Mouse (Mus musculus) mouse trophoblast stem cell (cell line): ENCODE data around the gene Chn2.

Experiments used
- in situ Hi-C, 2 experiments: fragments of 300-500 bp; cut with MseI, MboI; formaldehyde crosslinking; loops; 2 replicates in 1 of 2; 3 replicates in 1 of 2; pipeline ENCODE4 v1.15.1; 2025

Gene Chn2

GRCm38 (mm10) chr6:54228421-54228820 lies 189.1 kb downstream of the Chn2 start:
- in situ Hi-C loops: loop anchor here (5.0 to 10.0 kb wide), 5 partner anchors 191 to 446 kb away; partner anchors contain the start of gene Chn2 (in 2 of the 2)

GRCm38 (mm10) chr6:54228874-54229273 lies 189.5 kb downstream of the Chn2 start:
- in situ Hi-C loops: loop anchor here (5.0 to 10.0 kb wide), 5 partner anchors 192 to 447 kb away; partner anchors contain the start of gene Chn2 (in 2 of the 2)

- in situ Hi-C loops: no loop called here
These were observed 192.6 kb downstream of the Chn2 start for GRCm38 (mm10) chr6:54231769-54232558.

GRCm38 (mm10) chr6:54236441-54236840 lies 197.1 kb downstream of the Chn2 start:
- in situ Hi-C loops: no loop called here

GRCm38 (mm10) chr6:54241761-54242160 lies 202.4 kb downstream of the Chn2 start:
- in situ Hi-C loops: no loop called here

DNA sequence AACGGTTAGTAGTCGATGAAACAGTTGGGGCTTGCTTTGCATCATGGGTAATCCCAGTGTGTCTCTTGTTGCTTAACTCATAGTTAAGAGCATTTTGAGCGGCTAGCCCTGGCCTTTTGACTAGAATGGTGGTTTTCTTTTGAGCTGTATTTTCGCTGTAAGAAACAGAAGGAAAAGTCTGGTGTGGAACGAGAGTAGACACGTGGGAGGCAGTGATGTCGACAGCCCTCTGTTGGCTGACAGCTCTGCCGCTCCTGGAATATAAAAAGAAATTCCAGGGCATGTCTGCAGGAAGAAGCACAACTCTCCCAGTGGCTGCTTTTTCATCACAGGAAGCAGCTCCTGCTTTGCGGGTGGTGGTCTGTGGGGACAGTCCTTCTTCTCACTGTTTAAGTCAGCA lies 202.9 kb downstream of the Chn2 start:
- in situ Hi-C loops: no loop called here

DNA sequence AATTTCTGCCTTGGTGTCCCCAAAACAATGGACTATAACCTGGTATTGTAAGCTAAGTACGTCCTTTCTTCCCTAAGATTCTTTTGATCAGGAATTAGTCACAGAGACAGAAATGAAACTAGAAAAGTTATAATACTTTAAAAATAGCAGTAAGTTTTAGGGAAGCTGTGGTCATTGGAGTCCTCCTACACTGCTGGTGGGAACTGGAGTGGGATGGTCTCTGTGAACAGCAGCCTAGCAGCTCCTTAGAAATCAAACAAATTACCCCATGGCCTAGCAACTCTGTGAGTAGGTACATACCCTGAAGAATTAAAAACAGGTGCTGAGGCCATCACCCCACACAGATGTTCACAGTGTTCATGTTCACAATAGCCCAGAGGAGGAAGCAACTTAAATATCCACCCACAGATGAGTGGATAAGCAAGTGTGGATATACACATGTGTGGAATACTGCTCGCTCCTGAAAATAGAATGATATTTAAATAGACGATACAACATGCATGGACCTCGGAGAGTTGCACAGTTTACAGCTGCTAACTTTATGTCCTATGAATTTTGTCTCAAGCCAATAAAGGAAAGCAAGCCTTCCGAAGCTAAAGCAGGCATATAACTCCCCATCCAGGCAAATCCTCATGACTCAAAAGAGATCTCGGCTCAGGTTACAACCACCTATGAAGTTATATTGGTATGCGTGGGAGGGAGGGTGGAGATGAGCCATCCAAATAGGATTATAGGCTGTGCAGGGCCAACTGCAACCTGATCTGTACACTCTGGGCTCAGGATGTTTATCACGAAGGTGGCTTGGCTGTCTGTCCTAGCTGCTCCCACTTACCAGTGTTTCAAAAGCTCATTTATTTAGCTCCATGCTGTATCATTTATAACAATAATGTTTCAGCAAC lies 209.2 kb downstream of the Chn2 start:
- in situ Hi-C loops: no loop called here

DNA sequence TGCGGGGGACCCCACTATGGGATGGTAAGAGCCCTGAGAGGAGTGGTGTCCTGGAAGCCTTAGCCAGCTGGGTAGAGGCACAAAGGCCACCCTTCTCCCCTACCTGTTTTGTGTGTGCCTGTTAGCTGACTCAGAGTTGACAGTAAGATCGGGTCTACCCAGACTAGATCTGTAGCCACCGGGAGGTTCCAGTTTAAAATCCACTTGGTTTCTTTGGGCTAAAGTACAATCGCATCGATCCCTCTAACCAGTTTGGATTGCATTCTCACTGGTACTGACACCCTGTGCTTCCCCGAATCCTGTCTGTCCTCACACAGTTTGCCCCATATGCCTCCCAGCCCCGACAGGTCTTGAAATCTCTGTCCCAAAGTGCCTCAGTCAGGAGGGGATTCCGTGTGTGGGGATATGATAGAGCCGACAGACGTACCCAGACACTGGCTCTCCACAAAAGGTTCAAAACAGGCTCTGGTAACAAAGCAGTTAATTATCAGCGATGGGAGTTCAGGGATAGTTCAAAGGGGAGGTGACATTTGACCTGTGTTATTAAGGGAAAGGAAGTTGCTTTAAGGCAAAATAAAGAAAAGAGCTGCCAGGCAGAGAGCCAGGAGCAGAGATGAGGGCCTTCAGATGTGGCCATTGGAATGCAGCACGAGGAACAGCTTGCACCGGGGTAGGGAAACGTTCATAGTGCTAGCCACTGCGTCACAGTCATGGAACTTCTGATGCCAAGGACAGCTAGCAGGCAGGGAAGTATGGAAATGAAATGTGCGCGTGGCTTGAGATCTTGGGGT lies 212.2 kb downstream of the Chn2 start:
- in situ Hi-C loops: loop anchor here in 1 of 2 experiments (10.0 kb wide), 1 partner anchor 113 kb away; no protein-coding TSS in a partner anchor

GRCm38 (mm10) chr6:54253206-54253605 lies 213.9 kb downstream of the Chn2 start:
- in situ Hi-C loops: loop anchor here in 1 of 2 experiments (10.0 kb wide), 1 partner anchor 112 kb away; no protein-coding TSS in a partner anchor

GRCm38 (mm10) chr6:54253881-54254280 lies 214.5 kb downstream of the Chn2 start:
- in situ Hi-C loops: loop anchor here in 1 of 2 experiments (10.0 kb wide), 1 partner anchor 111 kb away; no protein-coding TSS in a partner anchor

DNA sequence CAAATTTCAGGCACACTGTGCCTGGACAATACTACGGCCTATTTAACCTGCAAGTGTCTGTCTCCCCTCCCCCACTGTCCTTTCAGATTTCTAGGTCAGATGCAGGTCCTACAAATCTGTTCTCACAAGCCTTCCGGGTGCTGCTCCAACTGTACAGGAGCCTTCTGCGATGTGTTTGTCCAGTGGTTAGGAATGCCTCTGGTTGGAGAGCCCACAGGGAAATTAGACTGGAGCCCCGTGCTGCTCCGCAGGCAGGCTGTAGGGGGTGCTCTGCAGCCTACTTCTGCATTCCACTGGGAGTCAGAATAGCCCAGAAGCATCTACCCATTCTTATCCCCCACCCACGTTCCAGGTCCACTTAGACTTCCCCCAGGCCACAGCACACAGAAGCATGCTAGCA lies 215.4 kb downstream of the Chn2 start:
- in situ Hi-C loops: loop anchor here in 1 of 2 experiments (10.0 kb wide), 1 partner anchor 110 kb away; no protein-coding TSS in a partner anchor

DNA sequence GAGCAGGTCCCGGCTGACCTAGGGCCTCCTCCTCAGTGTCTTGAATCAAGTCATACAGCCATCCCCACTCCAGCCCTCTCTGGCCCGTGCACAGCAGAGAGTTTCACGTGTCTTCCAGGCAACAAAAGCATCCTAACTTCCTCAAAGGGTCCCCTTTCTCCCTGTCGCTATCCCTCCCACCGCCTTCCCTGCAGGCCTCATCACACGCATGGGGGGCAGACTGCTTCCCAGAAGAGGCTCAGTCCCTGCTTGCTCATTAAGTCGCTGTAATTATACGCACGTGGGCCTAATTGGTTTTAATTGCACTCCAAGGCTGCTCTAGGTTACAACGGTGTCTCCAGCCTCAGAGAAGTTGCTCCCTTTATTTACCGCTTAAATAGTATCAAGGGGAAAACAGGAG lies 216.0 kb downstream of the Chn2 start:
- in situ Hi-C loops: loop anchor here in 1 of 2 experiments (10.0 kb wide), 1 partner anchor 109 kb away; no protein-coding TSS in a partner anchor

- in situ Hi-C loops: loop anchor here in 1 of 2 experiments (10.0 kb wide), 1 partner anchor 108 kb away; no protein-coding TSS in a partner anchor
These were observed 217.0 kb downstream of the Chn2 start for GRCm38 (mm10) chr6:54256397-54256796.

GRCm38 (mm10) chr6:54257552-54257951 lies 218.2 kb downstream of the Chn2 start:
- in situ Hi-C loops: loop anchor here in 1 of 2 experiments (10.0 kb wide), 1 partner anchor 107 kb away; no protein-coding TSS in a partner anchor

DNA sequence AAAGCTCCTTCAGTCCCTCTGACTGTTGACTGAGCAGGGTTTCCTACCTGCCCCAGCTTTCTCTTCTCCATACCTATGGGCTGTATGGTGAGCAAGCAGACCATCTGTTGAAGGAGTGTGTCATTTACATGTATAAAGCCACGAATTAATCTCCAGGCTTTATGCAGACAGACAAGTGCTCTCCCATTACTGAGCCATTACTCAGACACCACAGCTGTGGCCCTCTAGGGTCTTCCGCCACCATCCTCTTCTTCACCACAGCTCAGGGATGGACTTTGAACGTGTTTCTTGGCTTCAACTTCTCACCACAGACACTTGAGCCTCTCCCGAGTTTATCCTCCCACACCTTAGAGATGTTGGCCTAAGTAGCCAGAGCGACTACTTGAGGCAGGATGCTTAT lies 219.1 kb downstream of the Chn2 start:
- in situ Hi-C loops: loop anchor here in 1 of 2 experiments (10.0 kb wide), 1 partner anchor 106 kb away; no protein-coding TSS in a partner anchor

DNA sequence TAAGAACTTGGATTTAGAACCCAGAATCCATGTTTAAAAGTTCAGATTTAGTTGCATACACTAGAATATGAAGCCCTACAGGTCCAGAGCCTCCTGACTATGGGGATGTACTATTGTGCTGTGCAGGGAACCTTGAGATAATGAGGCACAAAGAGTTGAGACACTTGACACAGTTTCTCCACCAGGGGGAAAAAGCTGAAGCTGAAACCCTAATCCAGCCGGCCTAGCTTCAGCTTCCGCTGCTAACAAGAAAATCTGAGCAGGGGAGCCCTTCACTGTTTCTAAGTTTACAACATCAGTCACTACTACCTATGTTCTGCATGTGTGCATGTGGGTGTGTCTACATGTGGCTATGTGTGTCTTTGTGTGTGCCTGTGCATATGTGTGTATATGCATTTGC lies 223.4 kb downstream of the Chn2 start:
- in situ Hi-C loops: no loop called here

GRCm38 (mm10) chr6:54263890-54264289 lies 224.5 kb downstream of the Chn2 start:
- in situ Hi-C loops: no loop called here

- in situ Hi-C loops: no loop called here
These were observed 225.2 kb downstream of the Chn2 start for GRCm38 (mm10) chr6:54264537-54264936.

- in situ Hi-C loops: no loop called here
These were observed 226.0 kb downstream of the Chn2 start for GRCm38 (mm10) chr6:54265384-54265783.

DNA sequence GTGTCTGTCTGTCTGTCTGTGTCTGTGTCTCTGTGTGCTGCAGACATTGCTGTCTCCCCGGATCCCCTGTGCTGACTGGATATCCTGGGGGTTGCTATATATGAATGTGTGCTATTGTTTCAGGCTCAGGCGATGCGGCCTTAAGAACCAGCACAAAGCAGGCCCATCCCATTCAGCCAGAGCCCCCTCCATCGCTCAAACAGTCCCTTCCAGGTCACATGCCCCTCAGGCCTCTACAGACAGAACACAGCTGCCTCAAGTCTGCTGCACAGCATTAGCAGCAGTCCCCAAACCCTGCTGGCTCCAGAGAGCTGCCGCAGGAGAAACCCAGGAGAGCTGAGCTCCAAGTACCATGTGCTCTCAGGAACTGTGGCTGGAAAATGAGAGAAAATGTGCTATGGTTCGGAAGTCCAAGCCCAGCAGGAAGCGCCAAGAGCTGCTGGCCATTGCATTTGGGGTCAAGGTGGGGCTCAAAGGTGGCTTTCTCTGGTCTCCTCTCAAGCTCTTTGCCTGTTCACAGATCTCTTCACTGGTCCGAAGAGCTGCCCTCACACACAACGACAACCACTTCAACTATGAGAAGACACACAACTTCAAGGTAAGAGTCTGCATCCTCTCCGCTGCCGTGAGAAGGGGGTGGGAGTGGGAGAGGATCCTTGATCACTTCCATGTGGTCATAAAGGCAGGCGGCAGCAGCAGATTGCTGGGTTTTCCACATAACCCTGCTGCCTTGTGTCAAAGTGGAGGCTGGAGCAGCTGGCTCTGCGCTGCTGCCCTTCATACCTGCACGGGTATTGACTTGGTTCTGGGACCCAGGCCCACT lies 233.4 kb downstream of the Chn2 start:
- in situ Hi-C loops: no loop called here
